Mouse (Mus musculus) A20 (cell line): ENCODE measurements around the gene Mmp19.

Source experiments
- DNase-seq: peaks from one replicate; pipeline ENCODE4 v3.0.0-alpha.2; 2011; ENCODE audit warnings: low read depth, low spot score

Gene Mmp19

GRCm38 (mm10) chr10:128850339-128850738 is 59.6 kb downstream of the Mmp19 start:
- DNase-seq, result no peak
